Mouse (Mus musculus) R1 (cell line): Measurements from ENCODE around the gene Elmsan1.

Experiments used
- DNase-seq: peaks from one replicate; pipeline ENCODE4 v3.0.0-alpha.2; 2018; ENCODE audit warnings: low read depth, low spot score

Elmsan1 gene

DNA sequence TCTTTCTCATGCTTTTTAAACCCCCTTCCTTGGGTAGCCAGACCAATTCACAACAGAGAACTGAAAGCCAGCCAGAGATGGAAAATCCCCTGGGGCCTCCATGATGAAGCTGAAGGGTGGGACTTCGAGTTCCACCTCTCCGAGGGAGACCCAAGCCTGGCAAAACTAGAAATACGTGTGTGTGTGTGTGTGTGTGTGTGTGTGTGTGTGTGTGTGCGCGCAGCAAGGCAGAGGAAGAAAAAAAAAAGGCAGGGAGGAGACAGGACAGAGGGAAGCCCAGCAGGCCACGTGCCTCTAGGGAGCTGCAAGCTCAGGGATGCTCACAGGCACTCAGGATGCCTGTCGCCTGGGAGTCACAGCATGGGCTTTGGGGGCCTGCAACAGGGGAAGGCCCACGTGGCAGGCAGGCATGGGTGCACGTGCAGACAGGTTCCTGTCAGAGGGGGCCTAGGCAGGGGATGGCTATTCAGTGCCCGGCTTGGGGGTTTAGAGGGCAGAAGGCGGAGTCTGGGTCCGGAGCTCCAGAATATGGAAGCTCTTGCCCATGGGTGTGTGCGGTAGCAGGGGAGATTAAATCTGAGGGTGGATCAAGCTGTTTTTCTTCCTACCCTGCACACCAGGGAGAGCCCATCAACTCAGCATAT lies 42.4 kb downstream of the Elmsan1 start:
- no peak for DNase-seq

DNA sequence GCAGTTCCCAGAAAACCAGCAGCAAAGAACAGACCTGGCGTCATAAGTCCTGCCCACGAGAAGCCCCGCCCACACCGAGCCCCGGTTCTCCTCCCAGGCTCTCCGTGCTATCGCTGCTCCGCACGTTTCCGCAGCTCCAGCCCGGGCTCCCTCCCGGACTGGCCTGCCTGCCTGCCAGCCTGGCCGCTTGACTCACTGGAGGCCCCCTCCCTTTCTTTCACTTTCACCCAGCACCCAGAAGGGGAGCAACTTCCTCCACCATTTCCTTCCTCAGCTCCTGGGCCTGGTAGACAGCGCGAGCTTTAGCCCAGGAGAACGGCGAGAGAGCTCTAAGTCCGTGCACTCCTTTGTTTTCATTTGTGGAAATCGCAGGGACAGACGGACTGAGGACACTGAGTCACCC lies 43.0 kb downstream of the Elmsan1 start:
- DNase-seq = peak; percentile 68

DNA sequence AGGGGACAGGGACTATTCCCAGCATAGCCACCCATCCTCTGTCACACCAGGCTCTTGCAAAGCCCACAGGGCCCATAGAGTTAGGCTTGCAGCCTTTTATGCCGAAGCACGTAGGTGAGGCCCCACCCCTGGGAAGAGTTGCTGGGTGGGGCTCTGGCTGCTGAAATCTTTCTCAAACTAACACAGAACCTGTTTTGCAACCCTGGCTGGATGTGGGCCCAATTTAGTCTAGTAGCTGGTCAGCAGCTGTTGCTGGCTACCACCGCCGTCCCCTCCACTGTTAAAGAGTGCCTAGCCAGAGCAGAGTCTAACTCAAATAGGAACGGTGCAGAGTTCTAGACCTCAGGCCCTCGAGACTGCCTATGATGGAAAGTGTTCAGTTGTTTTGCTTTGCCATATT lies 43.8 kb downstream of the Elmsan1 start:
- peak; percentile 58 for DNase-seq

DNA sequence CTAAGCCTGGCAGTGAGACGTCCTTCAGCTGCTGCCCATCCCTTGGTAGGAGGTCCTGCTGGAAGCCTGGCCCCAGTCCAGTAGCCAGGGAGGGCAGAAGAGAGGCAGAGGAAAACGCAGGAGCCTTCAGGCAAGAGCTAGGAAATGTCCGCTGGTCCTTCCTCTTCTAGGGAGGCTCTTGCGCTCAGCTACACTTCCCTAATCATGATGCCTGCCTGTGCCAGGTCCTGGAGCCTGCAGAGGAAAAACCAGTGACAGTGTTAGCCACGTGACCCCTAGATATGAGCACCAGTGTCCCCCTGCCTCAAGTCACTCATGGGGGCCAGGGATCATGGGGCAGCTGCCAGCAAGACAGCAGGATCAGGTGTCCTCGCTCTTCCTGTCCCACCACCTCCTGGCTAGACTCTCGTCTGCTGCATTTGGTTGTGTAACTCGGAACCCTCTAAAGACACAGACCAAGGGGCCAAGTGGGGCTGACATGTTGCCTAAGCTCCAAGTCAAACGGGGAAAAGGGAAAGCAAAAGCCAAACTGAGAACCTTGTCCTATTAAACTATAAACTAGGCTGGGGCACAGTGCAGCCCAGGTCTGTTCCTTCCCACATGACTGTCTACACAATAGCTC lies 44.4 kb downstream of the Elmsan1 start:
- DNase-seq = no peak

DNA sequence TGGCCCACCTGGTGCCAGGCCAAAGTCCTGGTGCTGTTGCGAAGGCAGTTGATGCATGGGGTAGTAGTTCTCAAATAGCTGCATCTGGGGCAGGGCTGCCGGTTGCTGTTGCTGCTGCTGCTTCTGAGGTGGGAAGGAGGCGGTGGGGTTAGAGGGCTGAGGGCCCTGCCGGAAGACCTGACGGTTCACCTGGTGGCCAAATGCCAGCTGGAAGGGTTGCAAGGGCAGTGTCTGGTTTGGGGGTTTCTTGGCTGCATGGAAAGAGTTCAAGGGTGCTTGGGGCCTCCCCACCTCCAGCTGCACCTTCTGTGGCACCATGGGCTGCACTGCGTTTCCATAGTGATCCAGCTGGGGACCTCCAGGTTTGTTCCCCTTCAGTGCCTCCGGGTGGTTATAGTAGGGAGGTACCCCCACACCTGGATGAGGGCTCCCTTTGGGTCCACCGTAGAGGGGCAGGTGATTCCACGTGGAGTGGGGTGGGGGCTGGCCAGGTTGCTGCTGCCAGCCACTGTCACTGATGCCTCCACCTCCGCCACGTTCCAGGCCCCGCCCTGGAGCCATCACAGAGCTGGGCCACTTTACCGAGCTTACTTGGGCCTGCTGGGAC lies 45.3 kb downstream of the Elmsan1 start:
- no peak for DNase-seq

DNA sequence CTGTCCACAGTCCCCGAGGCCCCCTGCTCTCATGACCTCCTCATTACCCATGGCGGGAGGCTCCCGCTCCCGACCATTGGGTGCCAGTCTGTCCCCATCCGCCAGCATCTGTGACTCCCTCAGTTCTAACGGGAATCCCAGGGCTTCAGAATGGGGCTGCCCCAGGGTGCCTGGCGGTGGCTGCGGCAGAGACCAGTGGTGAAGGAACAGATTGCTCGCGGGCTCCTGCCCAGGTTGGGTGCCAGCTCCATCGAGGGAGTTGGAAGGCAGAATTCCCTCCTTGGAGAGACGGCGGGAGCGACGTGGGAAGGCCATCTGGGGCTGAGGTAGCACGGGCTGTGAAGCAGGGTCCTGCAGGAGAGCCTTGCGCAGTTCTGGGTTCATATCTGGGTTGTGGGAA lies 45.8 kb downstream of the Elmsan1 start:
- DNase-seq = no peak

DNA sequence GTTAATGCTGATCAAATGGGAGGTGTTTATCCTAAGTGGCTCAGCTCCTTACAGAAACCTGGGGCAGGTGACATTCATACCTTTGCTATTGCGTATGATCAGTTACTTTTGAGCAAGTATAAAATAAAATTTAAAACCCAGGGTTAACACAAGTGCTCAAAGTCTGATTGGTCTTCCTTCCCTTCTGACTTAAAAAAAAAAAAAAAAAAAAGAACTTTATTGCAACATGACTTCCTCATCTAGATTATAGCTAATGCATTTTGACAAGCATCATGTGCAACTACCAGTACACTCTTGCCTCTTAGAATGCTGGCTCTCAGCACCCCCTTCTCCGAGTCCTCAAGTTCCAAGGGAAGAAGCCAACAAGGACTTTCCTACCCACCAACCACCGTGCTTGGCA lies 46.5 kb downstream of the Elmsan1 start:
- no peak for DNase-seq

DNA sequence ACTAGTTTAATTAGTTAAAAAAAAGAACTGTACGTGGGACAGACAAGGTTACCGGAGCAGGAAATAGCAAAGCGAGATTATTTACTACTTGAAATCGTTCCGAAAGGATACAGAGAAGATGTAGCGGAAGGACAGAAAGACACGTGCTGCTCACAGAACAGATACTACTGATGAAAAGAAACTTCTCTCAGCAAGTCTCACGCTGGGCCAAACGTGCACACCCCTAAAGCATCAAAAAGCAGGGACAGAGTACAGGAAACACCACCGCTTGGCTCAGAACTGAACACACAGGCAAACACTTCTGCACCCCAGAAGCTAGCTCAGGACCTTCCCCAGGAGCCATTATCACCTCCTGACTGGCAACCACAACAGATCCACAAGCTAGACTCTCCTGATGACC lies 48.1 kb downstream of the Elmsan1 start:
- no peak for DNase-seq

DNA sequence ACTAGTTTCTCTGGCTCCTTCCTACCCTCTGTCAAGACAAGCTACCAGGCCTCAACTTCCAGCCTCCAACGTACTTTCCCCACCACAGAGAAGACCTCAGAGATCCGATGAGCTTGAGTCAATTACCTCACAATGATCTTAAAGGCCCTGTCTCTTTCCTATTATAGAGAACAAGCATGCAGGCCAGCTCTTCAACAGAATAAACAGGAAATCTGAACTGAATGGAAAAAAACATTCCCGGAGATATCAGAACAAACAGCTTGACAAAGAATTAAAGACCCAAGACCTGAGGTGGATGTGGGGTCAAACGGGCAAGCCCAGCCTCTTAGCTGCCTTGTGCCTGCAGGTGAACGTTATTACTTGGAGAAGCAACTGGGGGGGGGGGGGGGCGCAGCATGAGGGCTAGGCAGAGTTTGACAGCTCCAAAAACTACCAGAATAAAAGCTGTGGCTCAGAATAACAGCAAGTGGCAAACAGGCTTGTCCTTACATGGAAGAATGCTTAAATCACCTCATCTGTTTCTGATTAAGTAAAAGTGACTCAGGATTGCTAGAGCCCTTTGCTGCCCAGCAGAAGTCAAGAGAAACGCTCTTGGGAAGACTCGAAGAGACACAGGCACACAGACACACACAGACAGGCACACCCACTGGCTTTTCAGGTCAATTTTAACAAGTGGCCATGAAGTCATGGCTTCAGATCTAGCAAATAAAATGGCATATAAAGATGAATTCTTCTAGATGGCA lies 52.9 kb downstream of the Elmsan1 start:
- DNase-seq = no peak

DNA sequence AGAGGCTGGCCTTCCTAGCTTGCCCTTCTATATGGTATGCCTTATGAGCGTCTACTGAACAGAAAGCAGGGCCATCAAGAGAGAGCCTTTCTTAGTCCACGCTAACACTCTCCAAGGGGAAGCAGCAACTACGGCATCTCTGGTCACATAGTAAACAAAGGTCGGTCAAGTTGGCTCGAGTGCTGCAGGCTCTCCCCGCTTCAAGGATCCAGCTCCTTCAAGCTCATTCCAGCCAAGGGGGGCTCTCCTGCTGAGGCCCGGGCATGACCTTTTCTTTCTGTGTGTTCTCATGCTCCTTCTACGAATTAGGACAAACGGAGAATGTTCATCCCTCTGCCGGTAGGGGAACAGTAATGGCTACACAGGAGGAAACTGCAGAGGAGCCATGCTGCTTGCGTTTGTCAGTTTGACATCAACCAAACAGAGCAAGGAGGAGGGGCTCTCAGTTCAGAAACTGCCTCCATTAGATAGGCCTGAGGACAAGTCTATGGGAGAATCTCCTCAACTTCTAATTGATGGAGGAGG lies 55.0 kb downstream of the Elmsan1 start:
- DNase-seq = peak; percentile 80

DNA sequence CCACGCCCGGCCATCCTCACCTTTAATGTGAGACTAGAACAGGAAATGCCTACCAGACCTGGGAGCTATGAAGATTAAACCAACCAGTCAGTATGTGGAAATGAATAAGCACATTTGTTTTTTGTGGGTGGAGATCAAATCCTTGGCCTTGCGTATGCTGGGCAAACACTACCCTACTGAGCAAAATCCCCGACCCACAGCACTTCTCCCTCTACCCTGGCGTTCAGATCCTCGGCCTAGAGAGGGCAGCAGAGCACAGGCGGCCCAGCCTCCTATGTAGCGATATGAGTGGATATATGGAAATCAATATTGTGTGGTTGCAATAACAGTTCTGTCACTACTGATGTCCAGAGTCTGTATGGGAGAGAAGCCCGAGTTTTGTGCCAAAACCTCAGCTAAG lies 55.5 kb downstream of the Elmsan1 start:
- DNase-seq = peak; percentile 71

DNA sequence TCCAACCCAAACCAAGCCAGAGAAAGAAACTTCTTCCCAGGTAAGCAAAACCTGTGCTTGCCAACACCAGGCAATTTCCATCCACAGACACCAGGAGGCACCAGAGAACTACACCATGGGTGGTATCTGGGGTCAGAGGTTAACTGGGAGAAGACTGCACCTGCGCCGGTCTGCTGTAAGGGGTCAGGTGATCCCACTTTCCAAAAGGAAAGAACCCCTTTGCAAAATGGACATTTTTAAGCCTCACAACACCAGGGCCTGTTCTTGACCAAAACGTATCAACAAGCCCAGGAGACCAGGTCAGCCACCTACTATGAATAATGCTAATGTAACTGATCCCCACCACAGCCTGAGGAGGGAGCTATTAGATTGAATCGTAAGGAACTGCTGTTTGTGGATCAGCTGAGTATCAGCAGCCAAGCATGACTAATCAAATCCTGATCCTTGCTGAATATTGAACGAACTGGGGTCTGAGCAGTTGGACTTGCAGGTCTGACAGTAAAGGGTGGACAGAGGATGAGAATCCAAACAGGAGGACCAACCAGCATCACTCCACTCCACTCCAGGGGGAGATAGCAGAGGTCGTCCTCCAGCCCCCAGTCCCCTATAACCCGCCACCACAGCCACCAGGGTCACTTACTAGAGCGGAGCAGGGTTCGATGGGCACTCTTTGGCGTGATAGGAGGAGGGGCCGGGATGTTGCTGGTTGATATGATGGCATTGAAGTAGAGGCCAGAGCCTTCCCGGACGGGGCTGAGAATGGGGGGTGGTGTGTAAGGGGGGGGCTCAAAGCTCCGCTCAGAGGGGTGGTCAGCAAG lies 56.9 kb downstream of the Elmsan1 start:
- peak; percentile 88 for DNase-seq

DNA sequence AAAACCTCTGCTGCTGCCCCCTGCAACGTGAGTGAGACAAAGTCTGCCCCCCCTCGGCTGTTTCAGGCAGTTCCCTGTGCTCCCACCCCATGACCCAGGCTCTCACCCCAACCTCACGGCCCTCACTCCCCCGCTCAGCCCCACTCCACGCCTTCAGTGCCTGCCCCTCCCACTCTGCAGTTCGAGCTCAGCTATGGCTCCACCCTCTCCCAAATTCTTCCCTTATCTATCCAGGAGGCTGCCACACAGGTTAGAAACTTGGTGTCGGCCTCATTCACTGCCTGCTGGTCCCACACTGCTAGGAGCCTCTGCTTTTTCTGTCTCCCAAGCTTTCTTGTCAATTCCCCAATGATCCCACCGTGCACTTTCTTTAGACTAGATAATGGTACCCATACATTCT lies 57.6 kb downstream of the Elmsan1 start:
- peak; percentile 61 for DNase-seq

DNA sequence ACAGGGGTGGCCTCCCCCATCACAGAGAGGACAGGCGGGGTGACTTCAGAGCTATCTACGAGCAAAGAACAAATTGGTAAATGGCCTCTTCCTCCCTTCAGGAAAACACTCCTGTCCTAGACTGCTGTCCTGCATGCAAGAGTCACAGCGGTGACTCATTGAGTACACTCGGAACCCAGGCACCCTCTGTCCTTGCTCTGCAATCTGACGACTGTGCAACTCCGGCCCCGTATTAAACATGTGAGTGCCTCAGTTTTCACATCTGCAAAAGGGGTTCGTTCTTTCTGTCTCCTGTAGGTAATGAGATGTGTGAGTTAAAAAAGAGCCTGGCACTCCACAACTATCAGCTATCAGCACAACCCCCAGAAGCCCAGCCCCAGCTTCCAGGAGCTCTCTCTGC lies 58.2 kb downstream of the Elmsan1 start:
- DNase-seq = no peak

DNA sequence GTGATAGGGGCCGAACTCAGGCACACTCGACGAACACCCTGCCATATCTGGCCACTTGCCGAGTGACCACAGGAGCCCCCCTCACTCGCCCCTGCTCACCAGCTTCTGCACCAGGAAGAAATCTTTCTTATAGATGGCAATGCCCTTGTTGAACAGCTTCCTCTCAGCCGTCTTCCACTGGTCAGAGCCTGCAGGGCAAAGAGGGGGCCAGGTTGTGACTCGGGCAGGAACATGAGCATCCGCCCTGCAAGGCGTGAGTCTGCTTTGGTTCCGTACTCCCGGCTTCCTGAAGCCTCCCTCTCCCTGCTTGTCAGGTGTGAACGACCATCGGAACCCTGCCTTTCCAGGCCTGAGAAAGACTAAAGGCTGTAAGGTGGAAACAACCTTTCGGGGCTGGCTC lies 60.5 kb downstream of the Elmsan1 start:
- no peak for DNase-seq

DNA sequence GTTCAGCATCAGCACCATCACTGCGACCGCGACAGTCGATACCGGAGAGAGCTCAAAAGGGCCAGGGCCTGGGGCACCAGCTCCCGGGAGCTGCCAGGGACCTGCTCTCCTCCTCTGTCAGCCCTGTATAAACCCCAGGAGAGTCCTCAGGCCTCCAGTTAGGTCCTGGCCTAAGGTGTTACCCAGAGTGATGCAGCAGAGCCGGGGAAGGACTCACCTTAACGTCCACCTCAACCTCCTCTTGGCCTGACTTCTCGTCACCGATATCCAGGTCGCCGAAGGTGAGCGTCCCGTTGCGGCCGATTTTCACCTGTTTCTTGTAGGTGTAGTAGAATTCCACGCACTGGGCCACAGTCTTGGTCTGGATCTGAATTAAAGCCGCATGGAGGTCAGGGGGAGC lies 62.5 kb downstream of the Elmsan1 start:
- DNase-seq = no peak

DNA sequence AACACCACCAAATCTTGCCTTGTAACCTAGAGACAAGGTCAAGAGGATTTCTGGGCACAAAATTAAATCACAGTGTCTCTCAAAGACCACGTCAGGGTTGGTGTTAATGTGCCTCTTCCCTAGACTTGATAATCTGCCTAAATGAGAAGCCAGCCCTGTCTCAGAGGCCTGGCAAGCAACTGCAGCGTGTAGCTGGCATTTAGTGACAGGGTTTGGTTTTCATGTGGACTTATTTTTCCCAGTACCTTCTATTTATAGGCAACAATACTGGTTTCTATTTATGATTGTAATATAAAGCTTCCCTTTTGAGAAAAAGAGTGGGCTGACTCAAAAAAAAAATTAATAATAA lies 63.2 kb downstream of the Elmsan1 start:
- DNase-seq = no peak

DNA sequence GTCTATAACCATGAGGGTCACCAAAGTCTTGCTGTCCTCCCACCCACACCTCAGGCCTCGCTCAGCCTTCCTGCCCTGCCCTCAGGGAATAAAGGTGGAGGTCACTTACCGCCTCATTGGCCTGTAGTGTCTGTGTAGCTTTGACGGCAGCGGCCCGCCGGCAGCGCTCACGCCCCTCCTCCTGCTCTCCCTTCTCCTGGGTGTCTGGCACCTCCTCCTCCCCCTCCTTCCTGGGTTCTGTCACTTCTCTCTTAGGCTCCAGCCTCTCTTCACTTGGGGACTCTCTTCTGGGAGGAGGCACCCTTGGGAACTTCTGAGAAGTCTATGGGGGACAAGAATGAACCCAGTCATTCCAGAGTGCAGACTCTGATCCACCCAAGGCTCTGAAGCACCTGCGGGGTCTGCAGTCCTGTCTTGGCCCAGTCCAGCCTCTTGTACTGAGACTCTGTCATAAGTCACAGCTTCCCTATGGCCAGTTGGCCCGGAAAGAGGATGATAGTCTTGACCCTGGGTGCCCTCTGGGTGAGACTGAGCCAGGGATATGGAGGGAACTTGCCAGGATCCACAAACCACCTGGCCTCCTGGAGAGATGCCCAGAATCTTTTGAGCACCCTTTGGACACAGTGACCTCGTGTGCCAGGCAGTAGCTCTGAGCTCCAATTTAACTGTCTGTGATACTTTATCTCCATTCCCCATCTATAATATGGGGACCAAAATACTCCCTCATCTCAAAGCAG lies 63.7 kb downstream of the Elmsan1 start:
- DNase-seq = no peak

DNA sequence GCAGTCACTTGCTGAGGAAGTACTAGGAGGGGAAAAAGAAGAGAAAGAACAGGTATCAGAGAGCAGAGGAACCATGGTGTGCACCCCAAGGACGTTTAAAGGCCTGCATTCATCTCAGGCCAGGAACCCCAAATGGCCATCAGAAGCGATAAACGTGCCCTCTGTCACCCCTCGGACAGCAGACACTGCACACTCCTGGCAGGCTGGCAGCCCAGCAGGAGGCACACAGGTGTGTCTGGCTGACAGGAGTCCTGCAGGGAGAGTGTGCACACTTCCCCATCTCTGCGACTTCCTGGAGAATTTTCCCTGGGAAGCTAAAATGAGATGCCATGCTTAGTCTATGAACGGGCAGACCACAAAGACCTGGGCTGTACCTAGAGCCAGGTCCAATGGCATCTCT lies 65.3 kb downstream of the Elmsan1 start:
- DNase-seq = no peak

DNA sequence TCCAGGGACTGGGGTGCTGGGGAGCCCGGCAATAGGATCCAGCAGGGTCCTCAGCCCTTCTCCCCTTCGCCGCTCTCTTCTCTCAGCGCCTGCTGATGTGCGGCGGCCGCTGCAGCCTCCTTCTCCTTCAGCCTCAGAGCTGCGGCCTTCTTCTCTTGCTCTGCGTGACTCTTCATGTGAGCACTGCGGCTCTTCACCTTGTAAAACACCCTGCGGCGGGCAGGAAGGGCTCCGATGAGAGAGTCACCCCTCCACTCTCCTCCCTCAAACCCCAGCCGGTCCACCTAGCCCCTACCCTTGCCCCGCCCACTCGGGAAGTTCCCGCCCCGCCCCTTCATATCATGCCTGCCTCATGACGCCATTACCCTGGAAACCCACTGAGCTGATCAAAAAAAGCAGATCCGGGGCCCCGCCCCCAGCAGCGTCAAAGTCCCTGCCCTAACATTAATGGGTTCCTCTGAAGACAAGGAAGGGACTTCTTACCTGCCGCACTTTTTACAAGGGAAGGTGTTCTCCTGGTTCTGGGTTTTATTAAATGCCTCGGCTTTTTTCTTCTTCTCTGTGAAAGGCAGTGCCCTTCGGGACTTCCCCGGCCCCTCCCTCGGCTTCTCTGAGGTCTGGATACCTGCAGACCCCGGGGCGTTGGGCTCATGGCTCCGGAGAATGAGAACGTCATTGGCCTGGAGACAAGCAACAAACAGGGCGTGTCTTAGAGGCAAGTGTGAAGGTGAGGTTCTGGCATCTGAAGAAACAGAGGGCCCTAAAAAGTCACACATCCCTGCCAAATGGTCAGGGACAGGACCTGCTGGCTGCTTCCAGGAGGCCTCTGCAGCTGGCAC lies 66.1 kb downstream of the Elmsan1 start:
- peak; percentile 90 for DNase-seq
